Mouse (Mus musculus) ES-E14 (cell line): ENCODE results near the gene Map4k5.

Experiments used
- HCFC1 ChIP-seq: IDR thresholded peaks from 2 replicates; pipeline ENCODE4 v1.6.1; 2012; ENCODE audit warnings: low read length, inconsistent platforms, borderline replicate concordance; ENCODE audit not compliant: insufficient read depth
- MAFK ChIP-seq: IDR thresholded peaks from 2 replicates; pipeline ENCODE4 v1.6.1; 2014; ENCODE audit warnings: mild to moderate bottlenecking, low read depth, low read length, inconsistent platforms; ENCODE audit not compliant: insufficient read depth

DNA sequence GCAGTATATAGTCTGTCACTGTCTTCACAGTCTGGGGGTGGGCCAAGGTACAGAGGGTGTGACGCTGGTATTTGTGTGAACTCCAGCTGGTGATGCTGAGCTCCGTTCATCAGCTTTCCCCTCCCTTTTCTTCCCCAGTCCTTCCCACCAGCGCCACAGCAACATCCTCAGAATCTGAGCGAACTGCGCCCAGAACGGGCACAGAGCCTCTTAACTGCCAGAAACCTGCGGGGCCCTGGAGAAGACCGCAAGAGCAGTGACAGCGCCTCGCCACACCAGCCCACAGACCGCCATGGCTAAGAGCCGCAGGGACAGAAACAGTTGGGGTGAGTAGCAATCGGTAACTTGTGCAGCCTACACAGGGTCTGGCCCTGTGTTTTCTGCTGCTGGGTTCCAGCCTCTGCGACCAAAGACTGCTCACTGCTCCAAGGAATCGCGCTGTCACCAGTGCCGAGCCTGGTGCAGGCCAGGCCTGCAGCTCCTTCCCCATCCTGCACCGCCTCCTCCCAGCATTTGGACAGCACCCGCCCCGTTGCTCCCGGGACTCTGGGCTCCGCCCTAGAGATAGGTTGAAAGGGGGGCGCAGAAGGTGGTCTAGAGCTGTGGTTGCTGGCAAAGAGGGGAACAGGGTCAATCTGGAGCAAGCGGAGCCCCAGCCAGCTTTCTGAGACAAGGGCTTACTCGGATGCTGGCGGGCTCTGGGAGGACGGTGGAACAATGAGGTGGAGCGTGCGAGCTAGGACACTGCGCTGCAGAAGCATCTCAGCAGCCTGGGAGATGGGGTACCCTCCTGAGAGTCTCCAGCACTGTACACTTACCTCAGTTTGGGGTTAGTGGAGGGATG lies 14.9 kb upstream of the Map4k5 start:
- TF ChIP-seq MAFK (no peak), HCFC1 (no peak)
